Mouse (Mus musculus) erythroblast, embryonic 14.5 days (primary cell): ENCODE results near the gene Frs3.

Experiments used
- GATA1 ChIP-seq: IDR thresholded peaks from 2 replicates; pipeline ENCODE4 v1.6.1; 2012; ENCODE audit warnings: low read length, inconsistent platforms, mixed read lengths
- TAL1 ChIP-seq: IDR thresholded peaks from 3 replicates; pipeline ENCODE4 v1.6.1; 2012; ENCODE audit warnings: low read length, inconsistent platforms, mixed read lengths

DNA sequence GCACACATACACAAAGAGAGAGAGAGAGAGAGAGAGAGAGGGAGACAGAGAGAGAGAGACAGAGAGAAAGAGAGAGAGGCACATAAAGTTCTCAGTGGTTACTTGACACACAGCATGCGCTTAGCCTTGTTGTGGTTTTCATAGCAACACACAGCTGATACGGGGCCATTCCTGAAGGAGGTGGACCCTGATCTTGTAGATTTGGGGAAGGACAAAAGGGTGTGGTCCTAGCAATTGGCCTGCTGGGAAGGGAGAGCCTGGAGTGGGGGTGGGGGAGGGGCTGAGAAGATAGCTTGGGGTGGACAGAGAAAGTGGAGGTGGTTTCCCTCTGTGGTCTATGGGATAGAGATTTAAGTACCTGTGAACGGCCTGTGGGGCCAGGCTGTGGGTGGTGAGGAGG is 21.2 kb downstream of the Frs3 start:
- no peak for TF ChIP-seq GATA1
- TF ChIP-seq TAL1 = no peak
